Mouse (Mus musculus) heart, adult 18-20 months (tissue): ENCODE data around the gene Prr19. TPM values are rescaled to one million over a fixed set of nuclear protein-coding genes. Genes with fewer than 3 reads are reported as not detected.

ENCODE experiments used
- DNase-seq, 2 experiments: peaks; one replicate each; pipeline ENCODE4 v3.0.0; 2021 to 2022; ENCODE audit warnings: mixed read lengths in 1 of 2
- total RNA-seq, 2 experiments: library from RNA; stranded (reverse); gene quantifications; 2 replicates each; pipeline ENCODE4 v1.2.3; 2021

The Prr19 gene
- total RNA-seq, 2 experiments from 2014 or later: not detected

DNA sequence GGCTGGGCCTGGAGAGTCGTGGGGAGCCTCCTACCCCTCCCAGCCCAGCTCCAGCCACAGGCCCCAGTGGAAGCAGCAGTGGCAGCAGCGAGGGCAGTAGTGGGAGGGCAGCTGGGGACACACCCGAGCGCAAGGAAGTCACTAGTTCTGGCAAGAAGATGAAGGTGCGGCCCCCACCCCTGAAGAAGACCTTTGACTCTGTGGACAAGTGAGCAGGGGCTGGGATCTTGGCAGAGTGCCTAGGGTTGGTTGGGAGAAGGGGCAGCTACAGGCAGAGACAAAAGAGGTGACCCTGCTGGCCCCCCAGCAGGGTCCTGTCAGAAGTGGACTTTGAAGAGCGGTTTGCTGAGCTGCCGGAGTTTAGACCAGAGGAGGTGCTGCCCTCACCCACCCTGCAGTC is 9.1 kb upstream of the Prr19 start:
- no peak for DNase-seq

DNA sequence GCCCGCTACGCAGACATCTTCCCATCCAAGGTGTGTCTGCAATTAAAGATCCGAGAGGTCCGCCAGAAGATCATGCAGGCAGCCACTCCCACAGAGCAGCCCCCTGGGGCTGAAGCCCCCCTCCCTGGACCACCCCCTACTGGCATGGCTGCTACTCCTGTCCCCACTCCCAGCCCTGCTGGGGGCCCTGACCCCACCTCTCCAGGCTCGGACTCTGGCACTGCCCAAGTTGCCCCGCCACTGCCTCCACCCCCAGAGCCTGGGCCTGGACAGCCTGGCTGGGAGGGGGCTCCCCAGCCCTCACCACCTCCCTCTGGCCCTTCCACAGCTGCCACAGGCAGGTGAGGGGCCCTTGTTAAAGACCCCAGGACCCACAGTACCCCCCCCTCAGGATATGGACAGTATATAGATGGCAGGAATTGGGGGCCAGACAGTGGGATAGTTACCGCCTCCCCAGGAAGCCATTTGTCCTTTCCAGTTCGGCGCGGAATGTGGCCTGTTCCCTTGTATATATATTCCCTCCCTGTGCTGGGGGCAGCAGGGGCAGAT is 7.9 kb upstream of the Prr19 start:
- DNase-seq: no peak

DNA sequence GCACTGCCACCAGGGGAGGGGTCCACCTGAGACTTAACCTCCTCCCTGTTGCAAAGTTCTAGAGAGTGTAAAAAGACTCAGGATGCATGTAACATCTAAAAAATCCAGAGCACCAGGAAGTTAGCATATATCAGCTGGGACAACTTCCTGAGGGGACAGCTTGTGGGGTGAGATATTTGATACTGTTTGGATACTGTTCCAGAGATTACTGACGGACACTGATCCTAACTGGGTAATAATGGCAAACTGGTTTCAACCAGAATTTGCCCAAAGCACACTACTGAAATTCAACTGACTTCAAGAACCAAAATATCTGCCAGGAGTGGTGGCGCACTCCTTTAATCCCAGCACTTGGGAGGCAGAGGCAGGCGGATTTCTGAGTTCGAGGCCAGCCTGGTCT is 6.7 kb upstream of the Prr19 start:
- DNase-seq: no peak

DNA sequence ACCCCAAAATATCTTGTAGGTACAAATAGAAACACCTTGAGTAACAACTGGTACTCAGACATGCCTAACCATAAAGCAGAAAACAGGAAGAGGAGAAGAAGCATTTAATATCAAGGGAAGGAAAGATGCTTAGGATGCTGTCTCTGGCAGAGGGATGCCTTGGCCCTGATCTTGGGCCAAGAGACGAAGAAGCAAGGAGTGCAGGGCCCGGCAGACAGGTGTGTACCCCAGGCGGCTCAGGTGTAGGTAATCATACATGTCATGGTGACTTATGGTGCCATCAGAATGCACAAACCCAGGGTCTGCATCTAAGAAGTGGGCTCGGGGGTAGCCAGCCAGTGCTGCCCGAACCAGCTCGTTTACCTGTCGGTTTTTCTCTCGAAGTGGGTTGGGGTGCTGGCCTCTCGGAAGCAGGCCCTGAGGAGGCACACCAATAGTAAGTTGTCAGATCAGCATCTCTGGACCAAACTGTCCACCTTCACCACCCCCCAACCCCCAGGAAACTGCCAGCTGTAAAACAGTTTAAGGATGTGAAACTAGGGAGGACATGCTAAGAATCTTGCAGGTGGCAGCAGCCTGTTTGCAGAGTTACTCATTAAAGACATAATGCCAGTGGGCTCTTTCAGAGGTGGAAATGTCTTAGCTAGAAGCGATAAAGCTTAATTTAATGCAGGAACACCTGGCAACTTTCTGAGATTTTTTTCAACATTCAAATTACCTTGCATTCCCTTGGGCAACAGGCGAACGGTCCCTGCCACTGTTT is 6.1 kb upstream of the Prr19 start:
- no peak for DNase-seq

DNA sequence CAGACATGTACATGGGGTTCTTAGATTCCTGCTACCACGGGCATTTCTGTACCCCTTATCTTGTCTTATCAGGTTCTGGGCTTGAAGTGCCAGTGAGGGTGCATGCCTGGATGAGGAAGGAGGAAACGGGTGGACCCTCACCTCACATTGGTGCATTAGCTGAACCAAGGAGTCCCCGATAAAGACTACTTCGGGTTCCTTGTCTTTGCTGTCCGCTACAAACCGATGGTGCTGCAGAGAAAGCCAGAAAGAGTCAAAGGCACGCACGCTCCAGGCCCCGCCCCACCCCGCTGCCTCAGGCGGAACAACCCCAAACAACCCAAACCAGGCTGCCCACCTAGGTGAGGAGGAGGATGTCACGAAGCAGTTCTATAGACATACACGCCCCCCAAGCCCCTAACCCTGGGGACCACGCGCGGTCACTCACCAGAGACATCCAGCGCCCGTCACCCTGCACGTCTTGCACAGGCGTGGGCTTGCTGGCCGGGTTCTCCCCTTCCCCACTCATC is 4.2 kb upstream of the Prr19 start:
- DNase-seq: no peak

DNA sequence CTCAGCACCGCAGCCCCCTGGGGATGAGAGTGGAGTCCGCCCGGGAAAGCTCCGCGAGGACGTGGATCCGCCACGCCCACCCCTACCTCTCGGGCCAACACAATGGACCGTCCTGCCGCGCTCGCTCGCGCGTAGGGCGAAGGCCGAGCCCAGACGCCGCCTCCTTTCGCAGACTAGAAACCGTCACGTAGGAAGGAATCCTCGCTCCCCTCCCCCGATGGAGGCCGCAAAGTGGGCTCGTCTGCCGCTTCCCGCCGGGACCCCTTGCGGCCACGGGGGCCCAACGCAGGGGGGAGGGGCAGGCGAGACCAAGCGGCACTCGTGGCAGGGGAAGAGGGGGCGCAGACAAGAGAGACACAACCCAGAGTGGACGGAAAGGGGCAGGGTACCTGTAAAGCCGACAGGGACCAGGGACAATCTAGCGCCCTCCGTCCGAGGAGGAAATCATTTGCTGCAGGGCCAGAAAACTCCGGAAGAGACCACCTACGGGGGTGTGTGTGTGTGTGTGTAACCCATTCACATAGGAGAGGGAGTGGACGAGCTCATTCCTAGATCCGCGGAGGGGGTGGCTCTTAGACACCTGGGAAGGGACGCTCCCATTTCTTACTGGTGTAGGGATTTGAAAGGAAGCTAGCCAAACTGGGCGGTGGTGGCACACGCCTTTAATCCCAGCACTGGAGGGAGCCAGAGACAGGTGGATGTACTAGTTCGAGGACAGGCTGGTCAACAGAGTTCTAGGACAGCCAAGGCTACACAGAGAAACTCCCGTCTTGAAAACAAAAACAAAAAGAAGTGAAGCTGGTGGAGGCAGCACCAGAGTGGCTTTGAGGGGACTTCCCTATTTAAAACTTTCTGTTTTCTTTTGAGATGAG is 3.5 kb upstream of the Prr19 start, which contains the start of gene Pafah1b3:
TSS of gene Pafah1b3 (minus strand) at position 533 of the 872 bp plus-strand sequence.
- DNase-seq: peak; percentile 73 to 75

DNA sequence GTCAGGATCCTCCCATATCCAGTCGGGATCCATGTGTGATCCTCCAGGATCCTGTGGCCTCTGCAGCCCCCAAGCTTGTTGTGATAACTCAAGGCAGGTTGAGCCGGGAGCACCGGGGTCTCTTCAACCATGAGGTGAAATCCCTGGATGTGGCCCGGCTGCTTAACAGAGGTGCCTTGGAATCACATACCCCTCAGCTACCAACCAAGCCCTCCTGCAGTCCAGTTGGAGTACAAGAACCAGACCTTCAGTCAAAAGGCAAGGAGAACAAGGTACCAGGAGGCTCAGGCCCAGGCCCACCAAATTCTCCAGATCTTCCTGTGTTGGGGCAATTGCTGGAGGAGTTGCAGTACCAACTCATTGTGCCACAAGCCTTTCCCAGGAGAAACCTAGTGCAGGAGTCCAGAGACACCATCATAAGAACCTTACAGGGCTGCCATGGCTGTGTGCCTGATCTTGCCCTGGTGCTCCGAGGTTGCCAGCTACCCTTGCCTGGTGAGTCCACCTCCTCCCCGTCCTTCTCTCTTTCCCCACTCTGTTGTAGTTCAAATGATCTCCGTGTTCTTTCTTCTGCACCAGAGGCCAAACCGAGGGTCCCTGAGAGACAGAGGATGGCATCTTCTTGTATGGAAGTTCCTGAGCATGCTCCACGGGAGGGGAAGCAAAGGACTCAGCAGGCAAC is 1.9 kb downstream of the Prr19 start:
- DNase-seq: no peak

DNA sequence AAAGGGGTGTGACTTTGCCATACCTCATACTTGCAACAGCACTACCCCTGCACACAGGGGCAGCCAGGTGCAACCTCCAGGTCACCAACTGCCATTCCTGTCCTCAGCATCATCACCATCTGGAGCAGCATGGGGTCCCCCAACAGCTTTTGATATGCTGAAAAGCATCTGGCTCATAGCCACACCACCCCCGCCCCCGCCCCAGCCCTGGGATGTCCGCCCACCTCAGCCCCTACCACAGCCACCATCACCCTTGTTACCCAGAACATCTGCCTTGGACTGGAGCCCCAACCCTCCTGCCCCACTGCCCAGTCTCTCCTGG is 2.4 kb downstream of the Prr19 start:
- no peak for DNase-seq

DNA sequence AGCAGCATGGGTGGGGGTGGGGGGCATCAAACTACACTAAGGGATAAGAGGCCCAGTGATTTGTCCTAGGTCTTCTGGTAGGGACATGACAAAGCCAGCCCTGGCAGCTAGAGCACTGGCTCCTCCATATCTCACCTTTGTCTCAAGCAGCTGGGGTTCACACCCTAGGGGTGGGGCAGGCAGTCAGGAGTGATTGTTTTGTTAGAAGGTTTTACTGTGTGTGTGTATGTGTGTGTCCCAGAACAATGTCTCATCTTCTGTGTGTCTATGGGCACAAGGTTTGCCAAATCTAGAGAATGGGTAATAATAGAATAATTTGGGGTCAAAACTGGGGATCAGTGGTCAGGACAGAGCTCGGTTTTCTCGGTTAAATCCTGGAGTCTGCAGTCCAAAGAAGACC is 4.3 kb downstream of the Prr19 start:
- no peak for DNase-seq

DNA sequence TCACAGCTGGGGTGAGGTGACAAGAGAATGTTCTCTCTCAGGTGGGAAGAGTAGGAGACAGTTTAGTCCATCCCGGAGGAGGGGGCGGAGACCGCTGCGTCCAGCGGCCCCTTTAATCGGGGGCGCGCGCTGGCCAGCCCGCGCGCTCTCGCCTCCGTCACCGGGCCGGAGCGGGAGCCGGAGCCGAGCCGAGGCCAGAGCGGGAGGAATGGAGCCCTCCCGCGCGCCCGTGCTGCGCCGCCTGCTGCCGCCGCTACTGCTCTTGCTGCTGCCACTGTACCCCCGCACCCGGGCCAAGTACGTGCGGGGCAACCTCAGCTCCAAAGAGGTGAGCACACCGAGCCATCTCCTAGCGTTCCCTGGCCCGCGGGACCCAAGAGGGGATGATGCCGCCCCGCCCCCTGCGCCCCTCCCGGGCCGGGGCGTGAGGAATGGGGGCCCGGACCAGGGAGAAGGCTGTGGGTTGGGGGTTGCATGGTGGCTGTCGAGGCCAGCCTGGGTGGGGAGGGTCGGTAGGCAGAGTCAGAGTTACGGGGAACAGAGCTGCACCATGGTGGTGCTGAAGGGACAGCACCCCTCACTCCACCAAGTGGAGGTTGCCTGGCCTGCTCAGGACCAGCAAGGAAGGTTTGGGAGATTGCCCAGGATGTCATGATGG is 4.9 kb downstream of the Prr19 start, which contains the start of gene Tmem145:
TSS of gene Tmem145 (plus strand) at position 151 of the 658 bp plus-strand sequence.
- DNase-seq: no peak

DNA sequence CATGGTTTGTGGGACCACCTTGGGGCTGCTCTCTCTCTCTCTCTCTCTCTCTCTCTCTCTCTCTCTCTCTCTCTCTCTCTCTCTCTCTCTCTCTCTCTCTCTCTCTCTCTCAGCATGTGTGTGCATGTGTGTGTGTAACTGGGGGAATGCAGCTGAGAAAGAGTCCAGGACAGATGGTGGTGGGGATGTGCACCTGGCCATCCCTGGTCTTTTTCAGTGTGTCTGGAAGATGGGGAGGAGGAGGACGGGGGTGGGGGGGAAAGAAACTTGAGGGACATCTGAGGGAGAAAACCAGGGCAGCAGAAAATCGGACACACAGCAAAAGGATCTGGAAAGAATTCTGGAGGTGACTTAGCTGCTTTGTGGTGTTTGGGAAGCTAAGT is 5.4 kb downstream of the Prr19 start:
- no peak for DNase-seq

DNA sequence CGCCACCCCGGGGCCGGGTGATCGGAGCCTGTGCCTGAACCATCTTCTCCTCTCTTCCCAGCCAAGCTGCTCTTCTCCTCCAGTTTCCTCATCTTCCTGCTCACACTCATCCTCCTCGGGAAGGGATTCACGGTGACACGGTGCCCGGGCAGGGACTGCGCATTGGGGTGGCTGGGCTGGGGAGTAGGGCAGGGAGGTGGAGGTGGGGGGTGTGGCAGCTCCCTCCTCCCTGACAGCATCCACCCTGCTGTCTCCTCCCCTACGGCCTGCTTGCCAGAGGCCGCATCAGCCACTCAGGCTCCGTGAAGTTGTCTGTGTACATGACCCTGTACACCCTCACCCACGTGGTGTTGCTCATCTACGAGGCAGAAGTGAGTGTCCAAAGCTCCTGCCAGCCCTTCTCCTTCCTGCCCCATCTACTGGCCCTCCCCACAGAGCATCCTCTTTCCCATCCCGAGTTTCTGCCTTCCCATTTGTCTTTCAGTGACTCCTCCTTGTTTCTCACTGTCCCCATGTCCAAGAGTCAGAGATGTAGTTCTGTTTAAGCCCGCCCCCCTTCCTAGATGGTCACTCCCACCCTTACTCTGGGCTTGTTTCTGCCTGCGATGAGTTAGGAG is 7.6 kb downstream of the Prr19 start:
- no peak for DNase-seq

DNA sequence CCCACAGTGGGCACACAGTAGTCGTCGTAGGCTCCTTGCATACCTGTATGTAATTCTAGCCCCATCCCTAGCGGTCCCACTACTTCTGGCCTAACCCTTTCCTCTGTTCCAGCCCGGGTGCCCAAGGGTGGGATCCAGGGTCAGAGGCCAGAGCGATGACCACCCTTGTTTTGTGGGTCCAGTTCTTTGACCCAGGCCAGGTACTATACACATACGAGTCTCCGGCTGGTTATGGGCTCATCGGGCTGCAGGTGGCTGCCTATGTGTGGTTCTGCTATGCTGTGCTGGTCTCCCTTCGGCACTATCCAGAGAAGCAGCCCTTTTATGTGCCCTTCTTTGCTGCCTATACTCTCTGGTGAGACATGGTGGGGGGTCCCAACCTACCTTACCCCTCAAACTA is 8.2 kb downstream of the Prr19 start:
- DNase-seq: no peak

DNA sequence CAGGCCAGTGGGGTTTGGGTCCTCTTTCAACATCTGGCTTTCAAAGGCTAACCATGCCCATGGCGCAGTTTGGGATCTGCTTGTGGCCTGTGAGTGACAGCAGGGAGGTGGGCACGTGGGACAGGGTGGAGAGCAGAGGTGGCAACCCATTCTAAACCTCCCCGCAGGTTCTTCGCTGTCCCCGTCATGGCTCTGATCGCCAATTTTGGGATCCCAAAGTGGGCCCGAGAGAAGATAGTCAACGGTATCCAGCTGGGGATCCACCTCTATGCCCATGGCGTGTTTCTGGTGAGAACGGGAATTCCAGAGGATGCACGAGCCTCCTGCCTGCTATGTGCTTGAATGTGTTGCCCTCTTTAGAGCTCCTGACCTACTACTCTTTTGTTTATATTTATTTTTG is 10.0 kb downstream of the Prr19 start:
- no peak for DNase-seq

DNA sequence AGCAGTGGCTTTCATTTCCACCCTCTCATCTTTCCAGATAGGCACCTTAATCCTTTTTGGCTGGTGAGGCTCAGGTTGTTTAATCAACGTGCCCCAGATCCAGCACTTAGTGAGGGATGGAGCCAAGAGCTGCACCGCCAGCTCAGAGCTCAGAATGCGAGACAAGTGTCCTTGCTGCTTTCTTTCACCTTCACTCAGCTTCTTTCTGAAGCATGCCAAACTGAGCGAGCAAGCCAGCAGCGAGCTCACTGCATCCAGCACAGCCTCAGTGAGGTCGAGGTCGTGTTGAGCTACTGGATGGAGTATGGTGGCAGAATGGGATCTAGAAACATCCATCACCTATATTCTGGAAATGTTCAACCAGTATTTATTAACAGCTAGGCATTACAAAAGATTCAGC is 12.1 kb downstream of the Prr19 start:
- no peak for DNase-seq

DNA sequence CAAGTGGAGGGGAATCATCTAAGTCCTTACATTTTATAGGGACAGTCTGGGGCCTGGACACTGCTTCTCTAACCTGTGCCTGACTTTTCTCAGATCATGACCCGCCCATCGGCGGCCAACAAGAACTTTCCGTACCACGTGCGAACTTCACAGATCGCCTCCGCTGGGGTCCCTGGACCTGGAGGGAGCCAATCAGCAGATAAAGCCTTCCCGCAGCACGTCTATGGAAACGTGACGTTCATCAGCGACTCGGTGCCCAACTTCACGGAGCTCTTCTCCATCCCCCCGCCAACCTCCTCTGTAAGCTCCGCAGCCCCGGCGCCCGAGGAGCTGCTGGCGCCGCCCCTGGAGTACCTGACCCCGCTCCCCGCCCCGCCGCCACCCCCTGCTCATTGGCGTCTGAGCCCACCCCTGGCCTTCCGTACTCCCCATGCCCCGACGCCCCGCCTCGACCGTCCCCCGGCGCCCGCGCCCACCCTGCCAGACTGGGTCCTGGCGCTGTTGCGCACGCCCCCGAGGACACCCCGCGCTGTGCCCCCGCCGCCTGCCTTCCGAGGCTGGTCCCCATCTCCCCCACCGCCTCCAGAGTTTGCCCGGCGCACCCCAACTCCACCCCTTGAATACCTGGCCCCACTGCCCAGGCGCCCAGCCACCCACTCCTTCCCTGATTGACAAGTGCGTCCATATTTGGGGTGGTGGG is 13.5 kb downstream of the Prr19 start:
- DNase-seq: no peak

DNA sequence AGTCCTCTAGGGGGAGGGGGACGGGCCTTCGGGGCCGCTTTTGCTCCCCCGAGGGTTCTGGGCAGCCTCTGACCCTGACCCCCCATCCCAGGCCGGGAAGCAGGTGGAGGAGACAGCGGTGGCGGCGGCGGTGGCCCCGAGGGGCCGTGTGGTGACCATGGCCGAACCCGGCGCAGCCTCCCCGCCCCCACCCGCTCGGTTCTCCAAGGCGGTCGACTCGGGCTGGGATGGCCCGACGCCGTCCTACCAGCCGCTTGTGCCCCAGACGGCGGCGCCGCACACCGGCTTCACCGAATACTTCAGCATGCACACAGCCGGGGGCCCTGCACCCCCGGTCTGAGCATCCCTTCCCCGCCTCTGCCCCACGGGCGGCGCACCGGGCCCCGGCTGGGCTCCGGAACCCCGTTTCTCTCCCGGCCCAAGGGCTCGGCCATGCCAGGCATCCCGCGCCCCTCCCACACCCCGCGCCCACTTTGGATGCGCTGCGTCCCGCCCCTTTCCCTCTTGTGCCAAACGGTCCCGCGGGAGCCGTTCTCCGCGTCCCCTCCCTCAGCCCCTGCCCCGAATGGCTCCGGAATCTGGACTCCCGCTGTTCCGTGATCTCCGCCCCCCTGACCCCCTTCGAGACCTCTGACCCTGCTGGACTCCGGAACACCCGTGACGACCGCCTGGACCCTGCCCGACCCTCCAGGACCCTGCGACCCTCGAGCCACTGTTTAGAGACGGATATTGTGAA is 14.3 kb downstream of the Prr19 start:
- peak in 1 of 2 experiments; percentile 29 for DNase-seq

DNA sequence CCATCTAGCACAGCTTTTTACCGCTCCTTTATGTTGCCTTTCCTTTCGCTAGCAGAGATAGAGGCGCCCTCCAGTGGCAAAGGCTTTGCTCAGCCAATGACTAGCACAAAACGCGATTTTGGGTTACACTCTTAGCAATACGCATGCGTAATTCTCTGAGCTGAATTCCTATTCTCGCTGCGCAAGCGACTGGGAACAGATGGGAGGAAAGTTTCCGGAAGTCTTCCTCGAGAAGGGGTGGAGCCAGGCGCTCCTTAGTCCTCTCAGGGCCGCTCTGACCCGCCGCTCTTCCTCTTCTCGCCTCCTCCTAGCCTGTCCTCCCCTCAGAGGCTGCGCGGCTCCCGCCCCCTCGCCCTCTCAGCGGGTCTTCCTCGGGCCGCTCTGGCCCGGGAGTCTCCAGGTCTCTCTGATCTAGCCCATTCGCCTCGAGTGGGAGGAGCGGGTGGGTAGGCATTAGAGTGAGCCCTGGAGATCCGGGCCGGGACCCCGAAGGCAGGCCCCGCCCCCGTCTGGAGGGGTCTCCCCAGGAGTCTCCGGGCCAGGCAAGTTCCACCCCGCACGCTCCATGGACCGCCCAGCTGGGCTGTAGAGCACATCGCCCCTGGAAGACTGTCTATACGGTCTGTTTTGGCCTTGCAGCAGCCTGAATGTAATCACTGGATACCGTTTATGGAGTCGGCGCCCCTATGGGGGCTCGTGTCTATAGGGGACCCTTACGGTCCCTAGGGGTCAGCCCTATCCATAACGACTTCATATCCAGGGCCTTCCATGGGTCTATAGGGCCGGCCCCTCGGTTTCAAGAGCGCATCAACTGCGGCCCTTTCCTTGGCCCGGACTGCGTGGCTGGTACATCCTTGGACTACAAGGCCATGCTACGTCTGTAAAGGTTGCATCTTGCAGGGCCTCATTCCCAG is 15.6 kb downstream of the Prr19 start, which contains the start of gene Megf8:
TSS of gene Megf8 (plus strand) at position 633 of the 914 bp plus-strand sequence.
- peak; percentile 98 for DNase-seq
